Mouse (Mus musculus) heart, adult 18-20 months (tissue): ENCODE measurements at regions not wholly inside any gene's neighbourhood (a gene's known extent, or its start where the extent isn't known, plus 50 kb on each side); places are given as distances from the start of the nearest gene placed in this dataset.
"Not testable (repeated sequence)": the region's sequence is repeated elsewhere in the genome, so short reads cannot be mapped to it uniquely, and the experiment has no call there.

Source experiments
- DNase-seq, 2 experiments: peaks; one replicate each; pipeline ENCODE4 v3.0.0; 2021 to 2022; ENCODE audit warnings: mixed read lengths in 1 of 2

- DNase-seq, result no peak
These were observed 323.4 kb upstream of the Maf start for GRCm38 (mm10) chr8:116030966-116031365.

GRCm38 (mm10) chr8:116025321-116025720 is 317.7 kb upstream of the Maf start:
- no peak for DNase-seq

- DNase-seq, result peak in 1 of 2 experiments; percentile 10
These were observed 317.2 kb upstream of the Maf start for GRCm38 (mm10) chr8:116024811-116025210.

- no peak for DNase-seq
These were observed 314.1 kb upstream of the Maf start for GRCm38 (mm10) chr8:116021691-116022090.

GRCm38 (mm10) chr8:115995320-115995719 is 287.7 kb upstream of the Maf start:
- DNase-seq, result no peak

- DNase-seq, result no peak
These were observed 284.4 kb upstream of the Maf start for GRCm38 (mm10) chr8:115991989-115992388.

- DNase-seq, result peak in 1 of 2 experiments; percentile 2
These were observed 275.8 kb upstream of the Maf start for GRCm38 (mm10) chr8:115983397-115983796.

- DNase-seq, result no peak
These were observed 274.7 kb upstream of the Maf start for GRCm38 (mm10) chr8:115982326-115982725.

GRCm38 (mm10) chr8:115981426-115981825 is 273.8 kb upstream of the Maf start:
- DNase-seq, result no peak

GRCm38 (mm10) chr8:115980616-115981015 is 273.0 kb upstream of the Maf start:
- no peak for DNase-seq

- DNase-seq, result no peak
These were observed 269.6 kb upstream of the Maf start for GRCm38 (mm10) chr8:115977152-115977551.

- no peak for DNase-seq
These were observed 267.1 kb upstream of the Maf start for GRCm38 (mm10) chr8:115974706-115975105.

GRCm38 (mm10) chr8:115971351-115971750 is 263.8 kb upstream of the Maf start:
- not testable (repeated sequence) for DNase-seq

- DNase-seq, result no peak
These were observed 260.5 kb upstream of the Maf start for GRCm38 (mm10) chr8:115968121-115968520.

GRCm38 (mm10) chr8:115965981-115966380 is 258.4 kb upstream of the Maf start:
- no peak for DNase-seq

- DNase-seq, result no peak
These were observed 247.8 kb upstream of the Maf start for GRCm38 (mm10) chr8:115955371-115955770.

GRCm38 (mm10) chr8:115953783-115954470 is 246.3 kb upstream of the Maf start:
- DNase-seq, result no peak

- DNase-seq, result no peak
These were observed 244.9 kb upstream of the Maf start for GRCm38 (mm10) chr8:115952496-115952895.

GRCm38 (mm10) chr8:115948916-115949315 is 241.3 kb upstream of the Maf start:
- DNase-seq, result no peak

- DNase-seq, result peak in 1 of 2 experiments; percentile 4
These were observed 240.4 kb upstream of the Maf start for GRCm38 (mm10) chr8:115948036-115948435.

- peak; percentile 18 to 33 for DNase-seq
These were observed 235.3 kb upstream of the Maf start for GRCm38 (mm10) chr8:115942731-115943509.

GRCm38 (mm10) chr8:115929472-115930210 is 222.0 kb upstream of the Maf start:
- peak in 1 of 2 experiments; percentile 3 for DNase-seq

- DNase-seq, result no peak
These were observed 214.3 kb upstream of the Maf start for GRCm38 (mm10) chr8:115921889-115922288.
